Mouse (Mus musculus): ENCODE results near the gene Cfap73. TPM values are rescaled to one million over a fixed set of nuclear protein-coding genes. Genes with fewer than 3 reads are reported as not detected.

Gene Cfap73
- not detected for polyA plus RNA-seq (2012; fragmentation: generic; extraction: Trizol)

DNA sequence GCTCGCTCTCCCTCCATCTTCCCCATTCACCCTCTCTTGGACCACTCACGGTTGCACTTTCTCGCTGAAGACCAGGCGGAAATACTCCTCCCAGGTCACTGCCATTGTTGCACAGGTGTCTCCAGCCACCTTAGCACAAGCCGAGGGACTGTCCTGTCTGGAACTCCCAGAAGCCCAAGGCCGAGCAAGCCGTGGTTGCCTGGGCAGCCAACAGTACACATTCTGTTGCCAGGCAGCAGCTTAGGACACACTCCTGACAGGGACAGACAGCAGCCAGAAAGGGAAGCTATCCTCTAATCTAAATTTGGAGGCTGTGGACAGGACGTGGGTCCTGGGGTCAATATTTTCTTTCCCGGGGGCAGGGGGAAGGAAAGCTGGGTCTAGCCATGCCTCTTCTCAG is at the start of gene Cfap73:
TSS of gene Cfap73 (minus strand) at position 105 of the 400 bp plus-strand sequence.

DNA sequence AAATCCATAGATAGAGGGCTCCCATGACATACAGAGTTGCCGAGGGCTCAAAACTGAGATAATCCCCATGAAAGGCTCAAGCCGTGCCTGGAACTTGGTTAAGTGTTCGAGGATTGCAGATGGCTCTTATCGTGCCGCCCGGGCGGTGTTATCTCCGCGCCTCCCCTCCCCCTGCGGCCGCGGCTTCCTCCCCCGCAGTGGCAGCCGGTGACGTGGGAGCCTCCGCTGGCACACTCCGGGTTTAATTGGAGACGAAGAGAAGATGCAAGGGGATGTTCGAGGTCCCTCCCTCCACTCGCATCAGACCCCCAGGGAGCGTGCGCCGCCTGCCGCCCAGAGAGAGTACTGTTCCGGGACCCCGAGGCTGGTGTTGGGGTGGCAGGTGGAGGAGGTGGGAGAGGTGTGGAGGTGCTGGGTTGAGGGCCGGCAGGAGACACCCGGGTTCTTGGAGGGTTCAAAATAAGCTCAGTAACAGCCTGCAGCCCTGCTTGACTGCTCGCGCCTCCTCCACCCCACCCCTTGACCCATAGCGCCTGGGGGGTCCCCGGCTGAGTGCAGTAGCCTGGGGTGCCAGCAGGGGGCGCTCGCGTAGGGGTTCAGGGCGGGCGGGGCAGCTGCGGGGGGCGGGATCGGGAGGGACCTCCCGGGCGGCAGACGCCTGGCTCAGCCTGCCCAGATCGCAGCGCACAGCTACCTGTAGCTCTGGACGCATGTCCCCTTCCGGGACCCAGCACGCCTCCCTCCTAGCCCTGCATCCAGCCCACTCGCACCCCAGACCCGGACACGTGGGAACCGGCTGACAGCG is 14.7 kb upstream of the Cfap73 start, which contains the start of gene Rasal1:
TSS of gene Rasal1 (plus strand) at position 244 of the 805 bp plus-strand sequence.

DNA sequence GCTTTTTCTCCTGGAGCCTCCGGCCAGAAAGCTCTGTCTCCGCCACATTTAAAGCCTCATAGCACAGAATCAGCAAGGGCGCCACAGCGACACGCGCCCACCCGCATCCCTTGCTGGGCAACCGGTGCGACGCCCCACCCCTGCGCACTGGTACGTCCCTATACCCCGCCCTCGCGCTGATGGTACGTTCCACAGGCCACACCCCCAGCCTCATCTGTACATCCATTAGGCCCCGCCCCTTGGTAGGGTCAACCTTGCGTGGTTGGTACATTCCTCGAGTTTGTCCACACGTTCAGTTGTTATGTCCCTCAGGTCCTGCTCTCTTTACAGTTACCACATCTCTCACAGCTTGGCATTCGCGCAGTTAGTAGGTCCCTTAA is 21.6 kb downstream of the Cfap73 start, which contains the start of the genes Rita1 and Ddx54:
TSS of gene Rita1 (minus strand) at position 148 of the 380 bp plus-strand sequence.
TSS of gene Ddx54 (plus strand) at position 298 of the 380 bp plus-strand sequence.

DNA sequence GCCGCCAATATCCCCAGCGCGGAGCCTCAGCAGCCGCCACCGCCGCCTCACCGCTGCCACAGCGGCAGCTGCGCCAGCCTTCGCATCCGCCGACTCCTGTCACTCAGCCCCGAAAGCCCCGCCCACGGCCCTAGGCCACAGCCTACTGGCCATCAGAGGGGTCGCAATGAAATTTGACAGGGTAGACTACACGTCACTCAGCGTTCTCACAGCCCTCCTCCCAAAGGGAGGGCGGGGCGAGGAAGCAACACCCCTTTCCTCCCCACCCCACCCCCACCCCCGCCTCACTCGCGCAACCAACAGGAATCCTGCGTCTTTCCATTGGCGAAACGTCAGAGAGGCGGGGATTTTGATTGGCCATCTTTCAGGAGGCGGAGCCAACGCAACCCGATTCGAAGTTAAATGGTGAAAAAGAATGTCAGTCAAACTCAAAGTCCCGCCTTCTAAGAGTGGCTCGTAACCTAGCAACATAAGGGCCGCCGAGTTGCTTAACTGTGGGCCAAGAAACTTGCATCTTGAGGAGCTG is 45.4 kb downstream of the Cfap73 start, which contains the start of the genes Tpcn1 and Iqcd:
TSS of gene Tpcn1 (minus strand) at position 105 of the 526 bp plus-strand sequence.
TSS of gene Iqcd (plus strand) at position 448 of the 526 bp plus-strand sequence.

Other genes starting within 250 kb of the Cfap73 start
- gene Lhx5, start 202.5 kb downstream of the Cfap73 start, polyA plus RNA-seq (2012; fragmentation: generic; extraction: Trizol) = not detected
- gene Sdsl, start 161.4 kb downstream of the Cfap73 start, polyA plus RNA-seq (2012; fragmentation: generic; extraction: Trizol) = 1 to 10 TPM in 1 of 2 experiments, under 1 TPM in 1; 0.74 to 3.0 TPM
- gene Sds, start 157.7 kb downstream of the Cfap73 start, polyA plus RNA-seq (2012; fragmentation: generic; extraction: Trizol) = under 1 TPM in 1 of 2 experiments, not detected in 1; 0.41 TPM
- 10 to 100 TPM; 25.3 to 56.1 TPM for gene Plbd2, start 130.6 kb downstream of the Cfap73 start, polyA plus RNA-seq (2012; fragmentation: generic; extraction: Trizol)
- gene Slc8b1, start 123.1 kb downstream of the Cfap73 start, polyA plus RNA-seq (2012; fragmentation: generic; extraction: Trizol) = 1 to 10 TPM; 1.3 to 5.9 TPM
- gene Tpcn1, start 45.6 kb downstream of the Cfap73 start, polyA plus RNA-seq (2012; fragmentation: generic; extraction: Trizol) = 10 to 100 TPM in 1 of 2 experiments, 1 to 10 TPM in 1; 2.7 to 10.9 TPM
- 1 to 10 TPM in 1 of 2 experiments, under 1 TPM in 1; 0.16 to 1.7 TPM for gene Iqcd, start 45.2 kb downstream of the Cfap73 start, polyA plus RNA-seq (2012; fragmentation: generic; extraction: Trizol)
- gene Rita1, start 21.6 kb downstream of the Cfap73 start, polyA plus RNA-seq (2012; fragmentation: generic; extraction: Trizol) = 10 to 100 TPM in 1 of 2 experiments, 1 to 10 TPM in 1; 9.0 to 11.5 TPM
- 10 to 100 TPM; 29.1 to 39.7 TPM for gene Ddx54, start 21.5 kb downstream of the Cfap73 start, polyA plus RNA-seq (2012; fragmentation: generic; extraction: Trizol)
- gene Rasal1, start 14.6 kb upstream of the Cfap73 start, polyA plus RNA-seq (2012; fragmentation: generic; extraction: Trizol) = under 1 TPM in 1 of 2 experiments, not detected in 1; 0.06 TPM
- gene Dtx1, start 77.7 kb upstream of the Cfap73 start, polyA plus RNA-seq (2012; fragmentation: generic; extraction: Trizol) = under 1 TPM in 1 of 2 experiments, not detected in 1; 0.11 TPM
- under 1 TPM in 1 of 2 experiments, not detected in 1; 0.42 TPM for gene Oas2, start 115.6 kb upstream of the Cfap73 start, polyA plus RNA-seq (2012; fragmentation: generic; extraction: Trizol)
- not detected for gene Oas3, start 143.4 kb upstream of the Cfap73 start, polyA plus RNA-seq (2012; fragmentation: generic; extraction: Trizol)
- not detected for gene Oas1e, start 161.3 kb upstream of the Cfap73 start, polyA plus RNA-seq (2012; fragmentation: generic; extraction: Trizol)
- gene Oas1c, start 178.3 kb upstream of the Cfap73 start, polyA plus RNA-seq (2012; fragmentation: generic; extraction: Trizol) = 1 to 10 TPM in 1 of 2 experiments, under 1 TPM in 1; 0.08 to 2.2 TPM
- gene Oas1f, start 213.1 kb upstream of the Cfap73 start, polyA plus RNA-seq (2012; fragmentation: generic; extraction: Trizol) = under 1 TPM in 1 of 2 experiments, not detected in 1; 0.08 TPM
- not detected for gene Oas1h, start 227.2 kb upstream of the Cfap73 start, polyA plus RNA-seq (2012; fragmentation: generic; extraction: Trizol)